24 mouse cellular contexts compared by ENCODE assay signal in genomic region chr4:139068287-139068686, GRCm38 (mm10). TPM values are rescaled to one million over a fixed set of nuclear protein-coding genes. Genes with fewer than 3 reads are reported as not detected.
DNase-seq lines count a peak whose midpoint lies in the region; ATAC-seq lines count a peak whose summit lies in the region.
"Had no signal": no experiment of that assay in that cellular context is flagged by ENCODE, and none has a peak within 500 bp of the region (broad histone marks: within the 10 kb centered on the region; RNA-seq: fewer than 3 reads in every experiment).

No protein-coding gene starts in this region.

- no peaks in the 10 kb centered on the region for H3K9me3 ChIP-seq in forebrain, embryonic 14.5 days (replicated peaks; ENCODE audit: control insufficient read depth, low read length)
- no peaks in the 10 kb centered on the region; the same call in 1 of the 2 replicates for H3K9me3 ChIP-seq in forebrain, embryonic 10.5 days
- H3K9me3 ChIP-seq: intestine, embryonic 15.5 days; liver, embryonic 15.5 days; megakaryocyte, embryonic 14.5 days; neural tube, embryonic 12.5 days; stomach, embryonic 15.5 days had no signal

- WGBS in forebrain, embryonic 14.5 days = 29% methylated on average over 4 of the region's 4 CpGs
- WGBS in forebrain, embryonic 10.5 days = 53% methylated on average over 4 of the region's 4 CpGs

- H3K4me3 ChIP-seq in forebrain, embryonic 14.5 days (ENCODE audit: low read depth, low read length) = no peak overlapping the region
- H3K4me3 ChIP-seq in forebrain, embryonic 10.5 days = no peak overlapping the region
- H3K4me3 ChIP-seq: hindbrain, embryonic 13.5 days; intestine, embryonic 15.5 days; liver, embryonic 15.5 days; megakaryocyte, embryonic 14.5 days; neural tube, embryonic 12.5 days; stomach, embryonic 15.5 days had no signal

- peak; percentile 53 for DNase-seq in forebrain, embryonic 14.5 days (ENCODE audit: low spot score)
- no peak for DNase-seq in forebrain, embryonic 10.5 days (ENCODE audit: extremely low spot score, low spot score)
- DNase-seq in left cerebral cortex, adult 18-20 months (ENCODE audit: low spot score in 2 of 2) = peak; percentile 69 to 84
- no peak for DNase-seq in left cerebral cortex, adult 11 months (ENCODE audit: low spot score)
- DNase-seq in layer of hippocampus, postnatal 36 days = peak; percentile 63 to 68
- peak; percentile 70 for DNase-seq in right cerebral cortex, postnatal 25 days
- no peak for DNase-seq in neural tube, embryonic 10.5 days (ENCODE audit: extremely low spot score, low spot score)
- no peak for DNase-seq in spleen, postnatal 10 days (ENCODE audit: low spot score in 2 of 2)
- DNase-seq: adrenal gland, postnatal 14 days; cerebellum, adult 8-10 months; gastrocnemius, postnatal 36 days; heart, postnatal 14 days had no signal

- H3K27me3 ChIP-seq in forebrain, embryonic 14.5 days (replicated peaks; ENCODE audit: control insufficient read depth, insufficient read depth, low read length) = peaks cover 4% of the 10 kb centered on the region
- H3K27me3 ChIP-seq in forebrain, embryonic 10.5 days (ENCODE audit: poor library complexity, severe bottlenecking) = peaks cover 48% of the 10 kb centered on the region

- peak; percentile 50; the same call in 1 of the 2 replicates for ATAC-seq in forebrain, embryonic 14.5 days
- ATAC-seq: intestine, embryonic 15.5 days; lung, postnatal 0 days had no signal

- no peaks in the 10 kb centered on the region for H3K4me1 ChIP-seq in forebrain, embryonic 14.5 days (ENCODE audit: control insufficient read depth, insufficient read depth, low read length)
- no peaks in the 10 kb centered on the region for H3K4me1 ChIP-seq in forebrain, embryonic 10.5 days
- H3K4me1 ChIP-seq: hindbrain, embryonic 13.5 days; intestine, embryonic 15.5 days; liver, embryonic 15.5 days; megakaryocyte, embryonic 14.5 days; neural tube, embryonic 12.5 days; stomach, embryonic 15.5 days had no signal

- no peak overlapping the region for H3K9ac ChIP-seq in forebrain, embryonic 14.5 days (ENCODE audit: low read length)
- H3K9ac ChIP-seq: hindbrain, embryonic 13.5 days; intestine, embryonic 15.5 days; liver, embryonic 15.5 days; neural tube, embryonic 12.5 days; stomach, embryonic 15.5 days had no signal

- no peaks in the 10 kb centered on the region for H3K36me3 ChIP-seq in forebrain, embryonic 14.5 days (ENCODE audit: control insufficient read depth, insufficient read depth, low read length)
- no peaks in the 10 kb centered on the region for H3K36me3 ChIP-seq in forebrain, embryonic 10.5 days (replicated peaks)
- H3K36me3 ChIP-seq: hindbrain, embryonic 13.5 days; intestine, embryonic 15.5 days; liver, embryonic 15.5 days; neural tube, embryonic 12.5 days; stomach, embryonic 15.5 days had no signal

- no peak overlapping the region for H3K4me2 ChIP-seq in forebrain, embryonic 14.5 days (ENCODE audit: low read length)
- H3K4me2 ChIP-seq: heart, embryonic 11.5 days; hindbrain, embryonic 13.5 days; intestine, embryonic 15.5 days; liver, embryonic 15.5 days; neural tube, embryonic 12.5 days; stomach, embryonic 15.5 days had no signal

- no peak overlapping the region for H3K27ac ChIP-seq in forebrain, embryonic 14.5 days (ENCODE audit: low read depth, low read length)
- no peak overlapping the region for H3K27ac ChIP-seq in forebrain, embryonic 10.5 days
- H3K27ac ChIP-seq: hindbrain, embryonic 13.5 days; intestine, embryonic 15.5 days; kidney, postnatal 0 days; liver, embryonic 15.5 days; neural tube, embryonic 12.5 days; stomach, embryonic 15.5 days had no signal

RNA-seq across cellular contexts. Expression of gene Htr6, which starts 7.1 kb away (rescaled TPM):
- 0.30 TPM in 2 replicates for polyA plus RNA-seq in forebrain, embryonic 14.5 days (2014; fragmentation: Nextera tagmentation; extraction: Ambion mirVana)
- polyA plus RNA-seq in forebrain, embryonic 10.5 days (2016; fragmentation: Nextera tagmentation; extraction: Ambion mirVana) = 0.07 and 0.12 TPM in 2 replicates
- 1 to 10 TPM; 5.7 to 7.6 TPM for total RNA-seq in left cerebral cortex, adult 18-20 months (2021)
- 1 to 10 TPM; 6.5 to 8.8 TPM for total RNA-seq in layer of hippocampus, postnatal 36 days (2021)
- total RNA-seq: adrenal gland, postnatal 14 days; CH12.LX; gastrocnemius, postnatal 36 days; heart, postnatal 14 days had no signal
- polyA plus RNA-seq: embryonic facial prominence, embryonic 14.5 days; heart, embryonic 11.5 days; liver, embryonic 15.5 days; lung, postnatal 0 days; neural tube, embryonic 12.5 days; stomach, embryonic 15.5 days; thymus, postnatal 0 days had no signal

RNA-seq across cellular contexts. Expression of gene Nbl1, which starts 24.5 kb away (rescaled TPM):
- 22.3 and 29.8 TPM in 2 replicates for polyA plus RNA-seq in forebrain, embryonic 14.5 days (2014; fragmentation: Nextera tagmentation; extraction: Ambion mirVana)
- polyA plus RNA-seq in forebrain, embryonic 10.5 days (2016; fragmentation: Nextera tagmentation; extraction: Ambion mirVana) = 19.6 and 22.7 TPM in 2 replicates
- 10 to 100 TPM; 62.6 to 66.6 TPM for total RNA-seq in left cerebral cortex, adult 18-20 months (2021)
- total RNA-seq in layer of hippocampus, postnatal 36 days (2021) = 10 to 100 TPM; 77.2 to 86.8 TPM

Comparison
In these comparisons a context has a peak if more than half of its experiments do, and no peak if none do; other contexts are left out.
1. DNase-seq: peak in forebrain, embryonic 14.5 days (single experiment), left cerebral cortex, adult 18-20 months (2 of 2), layer of hippocampus, postnatal 36 days (2 of 2) and right cerebral cortex, postnatal 25 days (single experiment); none in forebrain, embryonic 10.5 days (single experiment), left cerebral cortex, adult 11 months (single experiment), neural tube, embryonic 10.5 days (single experiment) and spleen, postnatal 10 days (0 of 2).